Mouse (Mus musculus) heart, adult 2 months (tissue): Measurements from ENCODE around the gene Mroh8. TPM values are rescaled to one million over a fixed set of nuclear protein-coding genes. Genes with fewer than 3 reads are reported as not detected.
"Not testable (repeated sequence)": the region's sequence is repeated elsewhere in the genome, so short reads cannot be mapped to it uniquely, and the experiment has no call there.

Experiments used
- DNase-seq, 2 experiments: peaks; one replicate each; pipeline ENCODE4 v3.0.0; 2021
- H3K27ac ChIP-seq: fragments of 200-600 bp; 2 replicates; pipeline ENCODE4 v1.8.1; 2022
- H3K27me3 ChIP-seq: fragments of 200-500 bp; 2 replicates; pipeline ENCODE4 v1.6.1; 2012; ENCODE audit warnings: mild to moderate bottlenecking, low read length, inconsistent platforms, mixed read lengths; ENCODE audit not compliant: control insufficient read depth, insufficient read depth
- H3K36me3 ChIP-seq: fragments of 200-500 bp; 2 replicates; pipeline ENCODE4 v1.6.1; 2012; ENCODE audit warnings: low read length, inconsistent platforms; ENCODE audit not compliant: control insufficient read depth, insufficient read depth
- H3K4me1 ChIP-seq: fragments of 200-500 bp; 2 replicates; pipeline ENCODE4 v1.6.1; 2011; ENCODE audit warnings: low read length; ENCODE audit not compliant: control insufficient read depth, insufficient read depth
- H3K4me3 ChIP-seq: fragments of 200-600 bp; 2 replicates; pipeline ENCODE4 v1.8.1; 2022
- H3K79me2 ChIP-seq: fragments of 200-500 bp; replicated peaks from 2 replicates; pipeline ENCODE4 v1.6.1; 2012; ENCODE audit warnings: mild to moderate bottlenecking, inconsistent platforms, low read length, moderate library complexity, mixed read lengths; ENCODE audit not compliant: control insufficient read depth, insufficient read depth
- H3K9ac ChIP-seq: fragments of 200-500 bp; 2 replicates; pipeline ENCODE4 v1.6.1; 2012; ENCODE audit warnings: low read depth, mild to moderate bottlenecking, control low read depth, inconsistent platforms, low read length, mixed read lengths
- CTCF ChIP-seq: fragments of 200-600 bp; IDR thresholded peaks from 2 replicates; pipeline ENCODE4 v1.8.1; 2022; ENCODE audit warnings: antibody characterized with exemption, mild to moderate bottlenecking, moderate library complexity
- EP300 ChIP-seq: fragments of 200-500 bp; IDR thresholded peaks from 2 replicates; pipeline ENCODE4 v1.6.1; 2011; ENCODE audit warnings: low read depth, low read length, control low read depth; ENCODE audit not compliant: insufficient read depth
- POLR2A ChIP-seq: fragments of 200-500 bp; IDR thresholded peaks from 2 replicates; pipeline ENCODE4 v1.6.1; 2011; ENCODE audit warnings: mild to moderate bottlenecking, low read depth, low read length, control low read depth; ENCODE audit not compliant: insufficient read depth
- WGBS: fragments of 180-500 bp; shearing (Covaris S2); methylation state at CpG from one replicate; pipeline ENCODE4 v1.1.7; 2018; 5-methylcytosine and 5-hydroxymethylcytosine counted together
- intact Hi-C: fragments of 180-260 bp; cut with DNase I; formaldehyde crosslinking; loops from one replicate; pipeline ENCODE4 v1.15.1; 2025
- polyA plus RNA-seq: library from polyadenylated mRNA; depleted of rRNA; stranded (reverse); fragments of >200 nt; gene quantifications from 2 replicates; pipeline ENCODE4 v1.2.3, GENCODE M21; 2012
- total RNA-seq, 2 experiments: library from RNA; stranded (reverse); gene quantifications; 2 replicates each; pipeline ENCODE4 v1.2.3; 2021

The Mroh8 gene
- total and polyA plus RNA-seq, 3 experiments: 0.08 to 0.21 (median 0.18) TPM

- intact Hi-C loops: loop anchor here (2.0 kb wide), 1 partner anchor 55 kb away; the partner anchor contains the start of gene Rbl1
- H3K27me3 ChIP-seq: no peaks in the 10 kb centered on the region
- no peak overlapping the region for H3K27ac ChIP-seq
- no peaks in the 10 kb centered on the region for H3K4me1 ChIP-seq
- H3K36me3 ChIP-seq: no peaks in the 10 kb centered on the region
- H3K79me2 ChIP-seq: no peaks in the 10 kb centered on the region
- WGBS: 7% methylated on average over 5 of the region's 5 CpGs
- H3K9ac ChIP-seq: no peak overlapping the region
- H3K4me3 ChIP-seq: no peak overlapping the region
- DNase-seq: peak; percentile 28 to 54
- peak; percentile 84 for TF ChIP-seq CTCF
- no peak for TF ChIP-seq EP300
Observed at GRCm38 (mm10) chr2:157259720-157260119, 19.6 kb downstream of the Mroh8 start.

- no peak overlapping the region for H3K4me3 ChIP-seq
- no peak overlapping the region for H3K27ac ChIP-seq
- H3K79me2 ChIP-seq: no peaks in the 10 kb centered on the region
- H3K4me1 ChIP-seq: no peaks in the 10 kb centered on the region
- TF ChIP-seq EP300: no peak
- TF ChIP-seq POLR2A: no peak
- TF ChIP-seq CTCF: no peak
- no peak for DNase-seq
- no peak overlapping the region for H3K9ac ChIP-seq
- intact Hi-C loops: no loop called here
- no peaks in the 10 kb centered on the region for H3K36me3 ChIP-seq
- no peaks in the 10 kb centered on the region; the same call in 1 of the 2 replicates for H3K27me3 ChIP-seq
Observed at GRCm38 (mm10) chr2:157248111-157248510, 31.2 kb downstream of the Mroh8 start.

GRCm38 (mm10) chr2:157245603-157246002 is 33.7 kb downstream of the Mroh8 start:
- no peak overlapping the region for H3K27ac ChIP-seq
- H3K27me3 ChIP-seq: no peaks in the 10 kb centered on the region
- H3K36me3 ChIP-seq: no peaks in the 10 kb centered on the region
- no peak overlapping the region for H3K9ac ChIP-seq
- WGBS: 67% methylated on average over 2 of the region's 2 CpGs
- no peak overlapping the region for H3K4me3 ChIP-seq
- H3K79me2 ChIP-seq: no peaks in the 10 kb centered on the region
- intact Hi-C loops: no loop called here
- no peak for DNase-seq
- no peak for TF ChIP-seq CTCF
- no peak for TF ChIP-seq EP300
- no peak for TF ChIP-seq POLR2A
- H3K4me1 ChIP-seq: no peaks in the 10 kb centered on the region

- H3K4me3 ChIP-seq: no peak overlapping the region
- DNase-seq: no peak
- H3K36me3 ChIP-seq: no peaks in the 10 kb centered on the region
- no peaks in the 10 kb centered on the region for H3K4me1 ChIP-seq
- intact Hi-C loops: no loop called here
- H3K9ac ChIP-seq: no peak overlapping the region
- H3K79me2 ChIP-seq: no peaks in the 10 kb centered on the region
- H3K27ac ChIP-seq: no peak overlapping the region
- TF ChIP-seq POLR2A (no peak), CTCF (no peak), EP300 (no peak)
- H3K27me3 ChIP-seq: no peaks in the 10 kb centered on the region
- 39% methylated on average over 5 of the region's 5 CpGs for WGBS
Observed at GRCm38 (mm10) chr2:157245001-157245400, 34.3 kb downstream of the Mroh8 start.

- no peaks in the 10 kb centered on the region for H3K36me3 ChIP-seq
- no peaks in the 10 kb centered on the region for H3K79me2 ChIP-seq
- no peak for TF ChIP-seq EP300
- no peak for TF ChIP-seq POLR2A
- no peak for TF ChIP-seq CTCF
- no peak overlapping the region for H3K9ac ChIP-seq
- H3K4me1 ChIP-seq: no peaks in the 10 kb centered on the region
- intact Hi-C loops: no loop called here
- WGBS: 89% methylated on average over 8 of the region's 8 CpGs
- no peak overlapping the region for H3K4me3 ChIP-seq
- H3K27ac ChIP-seq: no peak overlapping the region
- no peaks in the 10 kb centered on the region for H3K27me3 ChIP-seq
- DNase-seq: no peak
Observed at GRCm38 (mm10) chr2:157235946-157236345, 43.4 kb downstream of the Mroh8 start.

GRCm38 (mm10) chr2:157221916-157222315 is 57.4 kb downstream of the Mroh8 start:
- H3K36me3 ChIP-seq, H3K27me3 ChIP-seq, H3K4me1 ChIP-seq, intact Hi-C loops, H3K27ac ChIP-seq, DNase-seq, H3K9ac ChIP-seq, H3K4me3 ChIP-seq, H3K79me2 ChIP-seq: not testable (repeated sequence)
- WGBS: 89% methylated on average over 3 of the region's 3 CpGs
